Mouse (Mus musculus) embryonic fibroblast, embryonic 13.5 days (primary cell): ENCODE measurements around the gene B4galt2.

Experiments used
- CTCF ChIP-seq: IDR thresholded peaks from 2 replicates; pipeline ENCODE4 v1.5.1; 2011; ENCODE audit warnings: mild to moderate bottlenecking, control low read depth, low read length, moderate library complexity, borderline replicate concordance; ENCODE audit not compliant: insufficient read depth
- POLR2A ChIP-seq: IDR thresholded peaks from 2 replicates; pipeline ENCODE4 v1.6.1; 2011; ENCODE audit warnings: low read depth, mild to moderate bottlenecking, control low read depth, low read length, moderate library complexity

DNA sequence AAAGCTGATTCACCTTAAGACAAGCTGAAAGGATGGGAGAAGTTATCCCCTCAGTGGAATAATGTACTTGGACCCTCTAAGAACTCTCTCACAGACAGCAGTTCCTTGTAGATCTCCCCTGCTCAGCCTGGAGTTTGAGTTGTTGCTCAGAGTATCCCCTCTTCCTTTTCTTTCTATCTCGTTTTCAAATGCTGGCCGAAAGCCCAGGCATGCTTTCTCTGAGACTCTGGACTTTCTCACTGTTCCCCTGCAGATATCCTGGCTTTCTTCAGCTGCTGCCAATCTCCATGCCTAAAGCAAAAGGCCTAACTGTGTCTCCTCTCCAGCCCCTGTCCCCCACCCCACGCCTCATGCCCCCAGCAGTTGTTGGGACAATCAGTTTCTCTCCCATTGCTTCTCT is 35.0 kb upstream of the B4galt2 start:
- no peak for TF ChIP-seq CTCF
- TF ChIP-seq POLR2A = no peak
